Mouse (Mus musculus) E14TG2a.4 (cell line): ENCODE measurements around the gene Ptgir.

Experiments
- CTCF ChIP-seq: conservative IDR thresholded peaks from 2 replicates; pipeline ENCODE4 v1.5.1; 2014; ENCODE audit warnings: low read length
- NANOG ChIP-seq: IDR thresholded peaks from 2 replicates; pipeline ENCODE4 v1.6.1; 2014; ENCODE audit warnings: borderline replicate concordance, low read length, mixed read lengths
- POU5F1 ChIP-seq: IDR thresholded peaks from 2 replicates; pipeline ENCODE4 v1.6.1; 2014; ENCODE audit warnings: low read length, borderline replicate concordance

DNA sequence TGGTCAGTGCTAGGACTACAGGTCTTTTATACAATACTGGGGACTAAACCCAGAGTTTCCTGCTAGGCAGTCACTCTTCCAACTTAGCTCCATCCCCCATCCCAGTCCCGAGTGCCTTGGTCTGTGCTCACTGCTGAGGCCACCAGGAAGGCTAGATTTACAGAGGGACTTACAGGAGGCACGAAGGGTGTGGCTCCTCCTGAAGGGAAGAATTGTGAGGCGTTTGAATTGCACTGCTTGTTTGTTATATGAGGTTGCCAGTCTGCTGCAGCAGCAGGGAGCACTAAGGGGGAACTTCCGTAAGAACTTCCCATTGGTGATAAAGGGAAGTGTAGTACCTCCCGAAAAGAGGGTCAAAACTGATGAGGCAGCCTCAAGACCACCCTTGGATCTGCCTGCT lies 25.7 kb upstream of the Ptgir start:
- no peak for TF ChIP-seq POU5F1
- TF ChIP-seq CTCF, result no peak
- TF ChIP-seq NANOG, result no peak
